8 mouse cellular contexts compared by ENCODE assay signal in genomic region chr15:98805324-98806040, GRCm38 (mm10). TPM values are rescaled to one million over a fixed set of nuclear protein-coding genes. Genes with fewer than 3 reads are reported as not detected.
DNase-seq lines count a peak whose midpoint lies in the region; ATAC-seq and TF ChIP-seq lines count a peak whose summit lies in the region.

No protein-coding gene starts in this region.

- peaks cover 56% of the 10 kb centered on the region for H3K4me1 ChIP-seq in E14TG2a.4 (replicated peaks; ENCODE audit: low read depth, low read length)
- H3K4me1 ChIP-seq in forebrain, embryonic 16.5 days (replicated peaks; ENCODE audit: control insufficient read depth, insufficient read depth, low read length): peaks cover 43% of the 10 kb centered on the region
- peaks cover 43% of the 10 kb centered on the region for H3K4me1 ChIP-seq in lung, embryonic 15.5 days

- H3K4me2 ChIP-seq in forebrain, embryonic 16.5 days (ENCODE audit: low read length): peak overlapping the region; percentile 82
- peak overlapping the region; percentile 75 for H3K4me2 ChIP-seq in lung, embryonic 15.5 days

- H3K4me3 ChIP-seq in E14TG2a.4 (replicated peaks; ENCODE audit: low read length): peak overlapping the region; percentile 72
- peak overlapping the region; percentile 51 for H3K4me3 ChIP-seq in forebrain, embryonic 16.5 days (replicated peaks; ENCODE audit: low read length)
- H3K4me3 ChIP-seq in lung, embryonic 15.5 days: peak overlapping the region; percentile 38

- peak; percentile 27 for TF ChIP-seq CTCF in E14TG2a.4 (conservative IDR thresholded peaks at IDR 0.05; ENCODE audit: low read length)

- no peak overlapping the region for H3K27ac ChIP-seq in forebrain, embryonic 16.5 days (ENCODE audit: low read length)
- no peak overlapping the region for H3K27ac ChIP-seq in lung, embryonic 15.5 days

- under 1% methylated on average over 55 of the region's 64 CpGs for WGBS in forebrain, embryonic 16.5 days
- WGBS in lung, embryonic 15.5 days: 2% methylated on average over 63 of the region's 64 CpGs

- peak; percentile 32 for ATAC-seq in forebrain, embryonic 16.5 days
- peak; percentile 17; the same call in 1 of the 2 replicates for ATAC-seq in lung, embryonic 15.5 days (ENCODE audit: borderline replicate concordance, extremely low read depth, low FRiP score, low TSS enrichment)

- H3K9ac ChIP-seq in forebrain, embryonic 16.5 days (replicated peaks; ENCODE audit: low read depth, low read length): peak overlapping the region; percentile 61
- peak overlapping the region; percentile 27 for H3K9ac ChIP-seq in lung, embryonic 15.5 days

- peak; percentile 38 for DNase-seq in c-Kit-positive CD71-positive TER-119-negative erythroid progenitor cells, embryonic 14.5 days (ENCODE audit: low read depth)
- peak; percentile 70 to 75 for DNase-seq in heart, postnatal 36 days
- DNase-seq in layer of hippocampus, adult 8-10 months (ENCODE audit: low spot score in 2 of 2): peak; percentile 65 to 77
- peak; percentile 29 for DNase-seq in ovary, adult 18-20 months (ENCODE audit: low spot score)
- peak; percentile 63 for DNase-seq in urinary bladder, postnatal 25 days (ENCODE audit: low spot score)

- H3K27me3 ChIP-seq in E14TG2a.4 (ENCODE audit: insufficient read depth, low read length): peaks cover 96% of the 10 kb centered on the region
- peaks cover 92% of the 10 kb centered on the region for H3K27me3 ChIP-seq in forebrain, embryonic 16.5 days (replicated peaks; ENCODE audit: control insufficient read depth, insufficient read depth, low read length)
- peaks cover 97% of the 10 kb centered on the region for H3K27me3 ChIP-seq in lung, embryonic 15.5 days

- no peaks in the 10 kb centered on the region for H3K9me3 ChIP-seq in E14TG2a.4 (ENCODE audit: low read length)
- H3K9me3 ChIP-seq in forebrain, embryonic 16.5 days (ENCODE audit: control insufficient read depth, low read length): no peaks in the 10 kb centered on the region
- H3K9me3 ChIP-seq in lung, embryonic 15.5 days: no peaks in the 10 kb centered on the region

- H3K36me3 ChIP-seq in E14TG2a.4 (ENCODE audit: insufficient read depth, low read length): no peaks in the 10 kb centered on the region
- no peaks in the 10 kb centered on the region for H3K36me3 ChIP-seq in forebrain, embryonic 16.5 days (ENCODE audit: control insufficient read depth, insufficient read depth)
- no peaks in the 10 kb centered on the region for H3K36me3 ChIP-seq in lung, embryonic 15.5 days

- intact Hi-C loops in heart, postnatal 36 days (cut with DNase I): no loop called here

RNA-seq across cellular contexts. Expression of gene Ddn, which starts 3.8 kb away (rescaled TPM):
- polyA plus RNA-seq in forebrain, embryonic 16.5 days (2015; fragmentation: Nextera tagmentation; extraction: Ambion mirVana): 0.46 and 0.58 TPM in 2 replicates
- under 1 TPM; 0.22 to 0.35 TPM for total RNA-seq in heart, postnatal 36 days (2021)
- 1,000 to 10,000 TPM; 1,258 to 1,383 (median 1,345) TPM for total RNA-seq in layer of hippocampus, adult 8-10 months (2022)
- 0.04 TPM in 1 of 2 replicates, not detected in the other for polyA plus RNA-seq in lung, embryonic 15.5 days (2015; fragmentation: Nextera tagmentation; extraction: Ambion mirVana)

RNA-seq across cellular contexts. Expression of gene Wnt1, which starts 15.8 kb away (rescaled TPM):
- 0.10 and 0.42 TPM in 2 replicates for polyA plus RNA-seq in forebrain, embryonic 16.5 days (2015; fragmentation: Nextera tagmentation; extraction: Ambion mirVana)
- not detected for total RNA-seq in heart, postnatal 36 days (2021)
- not detected for total RNA-seq in layer of hippocampus, adult 8-10 months (2022)
- not detected in 2 replicates for polyA plus RNA-seq in lung, embryonic 15.5 days (2015; fragmentation: Nextera tagmentation; extraction: Ambion mirVana)

RNA-seq across cellular contexts. Expression of gene Prkag1, which starts 25.8 kb away (rescaled TPM):
- polyA plus RNA-seq in forebrain, embryonic 16.5 days (2015; fragmentation: Nextera tagmentation; extraction: Ambion mirVana): 79.5 and 89.2 TPM in 2 replicates
- total RNA-seq in heart, postnatal 36 days (2021): 100 to 1,000 TPM in 1 of 2 experiments, 10 to 100 TPM in 1; 99.8 to 112 TPM
- 10 to 100 TPM; 49.0 to 55.2 (median 50.2) TPM for total RNA-seq in layer of hippocampus, adult 8-10 months (2022)
- 105 and 113 TPM in 2 replicates for polyA plus RNA-seq in lung, embryonic 15.5 days (2015; fragmentation: Nextera tagmentation; extraction: Ambion mirVana)

RNA-seq across cellular contexts. Expression of gene Wnt10b, which starts 27.5 kb away (rescaled TPM):
- polyA plus RNA-seq in forebrain, embryonic 16.5 days (2015; fragmentation: Nextera tagmentation; extraction: Ambion mirVana): not detected in 2 replicates
- under 1 TPM; 0.27 to 0.33 TPM for total RNA-seq in heart, postnatal 36 days (2021)
- total RNA-seq in layer of hippocampus, adult 8-10 months (2022): under 1 TPM; 0.16 to 0.59 (median 0.41) TPM
- polyA plus RNA-seq in lung, embryonic 15.5 days (2015; fragmentation: Nextera tagmentation; extraction: Ambion mirVana): 0.10 TPM in 1 of 2 replicates, not detected in the other

RNA-seq across cellular contexts. Expression of gene Arf3, which starts 42.5 kb away (rescaled TPM):
- polyA plus RNA-seq in forebrain, embryonic 16.5 days (2015; fragmentation: Nextera tagmentation; extraction: Ambion mirVana): 82.6 and 99.9 TPM in 2 replicates
- total RNA-seq in heart, postnatal 36 days (2021): 10 to 100 TPM; 20.8 to 20.9 TPM
- total RNA-seq in layer of hippocampus, adult 8-10 months (2022): 100 to 1,000 TPM; 730 to 835 (median 787) TPM
- polyA plus RNA-seq in lung, embryonic 15.5 days (2015; fragmentation: Nextera tagmentation; extraction: Ambion mirVana): 45.7 and 45.8 TPM in 2 replicates

Comparison
In these comparisons a context has a peak if more than half of its experiments do, and no peak if none do; other contexts are left out.
1. RNA of gene Ddn, which starts 3.8 kb away (total RNA-seq): 1,258 to 1,383 TPM in layer of hippocampus, adult 8-10 months; 0.22 to 0.35 TPM in heart, postnatal 36 days; every median in the first group is over 100 times any median in the second.
2. Peak in every context shown above with its lines, with median percentiles within 50 percentile points of each other: H3K4me3 ChIP-seq and DNase-seq.